Mouse (Mus musculus): ENCODE results near the gene Gjb5. TPM values are rescaled to one million over a fixed set of nuclear protein-coding genes. Genes with fewer than 3 reads are reported as not detected.
A peak's percentile ranks its signal among the peaks of the same experiment; 100 is the strongest.

Gene Gjb5
- not detected for total RNA-seq (2022)

DNA sequence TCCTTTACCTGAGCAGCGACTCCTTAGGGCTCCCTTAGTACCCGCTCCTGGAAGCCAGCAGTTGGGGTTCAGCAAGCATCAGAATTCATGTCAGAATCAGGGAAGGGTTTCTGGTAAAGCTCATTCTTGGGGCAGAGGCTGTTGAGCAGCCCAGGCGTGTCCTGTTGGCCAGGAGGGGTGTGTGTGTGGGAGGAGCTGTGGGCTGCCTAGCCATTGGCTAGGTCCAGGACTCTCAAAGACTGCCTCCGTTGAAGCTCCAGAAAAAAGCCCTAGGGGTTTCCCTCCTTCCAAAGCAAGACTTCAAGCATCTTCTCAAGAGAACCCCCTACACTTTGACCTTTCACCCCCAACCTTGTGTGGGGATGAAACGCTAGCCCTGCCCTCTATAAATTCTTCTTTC is at the start of gene Gjb5:
Gene Gjb5, minus strand, starts transcription at position 164 of the 400 bp plus-strand sequence.
- DNase-seq (ENCODE audit: low spot score in 2 of 2), result no peak

DNA sequence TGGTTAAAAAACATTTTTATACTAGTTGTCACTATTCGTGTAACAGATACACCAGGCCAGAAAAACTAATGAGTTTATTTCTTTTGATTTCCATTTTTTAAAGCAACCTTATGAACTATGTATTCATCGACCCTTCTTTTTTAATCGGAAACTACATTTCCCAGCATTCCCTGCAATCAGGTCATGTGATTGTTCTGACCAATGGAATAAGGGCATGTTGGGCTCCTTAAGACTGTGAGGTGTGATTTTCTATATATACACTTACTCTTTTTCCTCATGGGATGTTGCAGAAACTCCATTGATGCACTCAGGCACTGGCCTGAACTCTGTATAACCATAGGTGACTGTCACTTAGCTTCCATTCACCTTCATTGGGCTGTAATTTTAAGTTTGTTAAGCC is 44.6 kb upstream of the Gjb5 start:
- no peak for DNase-seq (ENCODE audit: low spot score in 2 of 2)

GRCm38 (mm10) chr4:127402166-127402565 is 44.2 kb upstream of the Gjb5 start:
- no peak for DNase-seq (ENCODE audit: low spot score in 2 of 2)

DNA sequence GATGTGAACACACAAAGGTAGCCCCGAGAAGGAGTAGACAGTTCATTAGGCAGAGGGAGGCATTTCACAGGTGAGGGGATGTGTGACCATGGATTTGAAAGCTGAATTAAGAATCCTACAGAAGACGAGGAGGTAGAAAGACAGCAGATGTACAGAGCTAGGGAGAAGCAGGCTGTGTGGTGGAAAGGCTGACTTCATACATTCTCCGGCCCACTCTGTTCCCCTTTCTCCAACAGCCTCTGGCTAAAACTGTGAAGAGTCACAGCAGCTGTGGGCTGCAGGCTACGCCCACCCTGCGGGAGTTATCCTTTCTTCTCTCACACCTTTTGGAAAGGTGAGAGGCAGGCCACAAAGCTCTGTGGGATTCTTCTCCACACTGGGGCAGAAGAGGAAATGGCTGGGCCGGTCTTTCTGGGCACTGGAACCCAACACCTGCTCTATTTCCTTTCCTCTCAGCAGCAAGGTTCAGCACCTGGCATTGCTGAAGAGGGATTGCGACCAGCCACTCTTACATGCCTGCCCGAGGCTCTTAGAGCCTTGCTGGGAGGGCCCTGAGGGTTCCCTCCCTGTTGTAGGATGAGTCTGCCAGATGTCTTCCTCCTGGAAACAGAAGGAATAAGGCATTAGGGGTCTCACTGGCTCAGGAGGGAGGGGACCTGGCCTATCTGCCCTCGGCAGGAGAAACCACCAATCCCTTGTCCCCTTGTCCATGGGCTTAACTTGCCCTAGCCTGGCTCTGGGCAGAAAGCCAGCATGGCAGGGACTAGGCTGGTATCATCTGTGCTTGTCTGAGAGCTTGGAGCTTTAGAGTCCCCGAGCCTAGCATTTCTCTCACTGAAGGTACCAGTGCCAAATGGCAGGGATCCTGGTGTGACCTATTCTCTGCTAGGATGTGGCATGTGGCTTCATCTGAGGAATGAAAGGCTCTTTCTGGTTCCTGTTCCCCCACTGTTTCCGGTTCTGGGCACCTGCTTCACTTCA is 42.5 kb upstream of the Gjb5 start:
- no peak for DNase-seq (ENCODE audit: low spot score in 2 of 2)

DNA sequence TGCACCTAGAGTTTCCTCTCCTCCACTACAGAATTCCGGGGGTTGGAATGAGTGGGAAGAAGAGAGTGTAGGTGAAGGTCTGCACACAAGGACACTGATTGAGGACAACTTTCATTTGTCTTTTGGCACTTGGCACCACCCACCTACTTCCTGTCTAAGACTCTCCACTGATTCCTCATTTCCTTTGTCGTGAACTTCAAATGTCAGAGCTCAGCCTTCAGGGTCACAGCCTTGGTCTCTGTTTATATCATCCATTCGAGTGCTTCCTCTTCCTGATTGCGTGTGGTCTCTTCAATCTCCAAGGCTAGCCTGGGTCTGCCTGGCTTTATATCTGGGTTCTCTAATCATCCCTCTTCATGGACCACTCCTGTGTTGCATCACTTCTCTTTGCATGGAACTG is 37.6 kb upstream of the Gjb5 start:
- DNase-seq (ENCODE audit: low spot score in 2 of 2), result no peak

DNA sequence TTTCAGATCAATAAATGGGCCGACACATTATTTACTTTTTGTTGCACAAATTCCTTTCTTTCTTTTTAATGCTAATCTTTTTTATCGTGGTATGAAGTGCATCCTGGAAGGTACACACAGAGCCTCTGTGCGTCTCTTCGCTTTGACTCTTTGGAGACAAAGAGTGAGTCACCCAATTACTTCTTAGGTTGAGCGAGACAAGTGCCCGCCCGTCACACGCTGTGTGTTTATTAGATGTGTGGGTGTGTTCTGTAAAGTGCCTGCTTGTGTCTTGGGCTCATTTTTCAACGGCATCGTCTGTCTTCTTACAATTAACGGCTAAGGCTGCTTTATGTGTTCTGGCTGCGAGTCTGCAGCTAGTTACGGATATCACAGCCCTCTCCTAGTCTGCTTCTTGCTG is 31.7 kb upstream of the Gjb5 start:
- peak; percentile 26 for DNase-seq (ENCODE audit: low spot score in 2 of 2)

- no peak for DNase-seq (ENCODE audit: low spot score in 2 of 2)
Observed at GRCm38 (mm10) chr4:127377344-127377743, 19.4 kb upstream of the Gjb5 start.

GRCm38 (mm10) chr4:127375541-127376177 is 17.7 kb upstream of the Gjb5 start:
- DNase-seq (ENCODE audit: low spot score in 2 of 2), result no peak

DNA sequence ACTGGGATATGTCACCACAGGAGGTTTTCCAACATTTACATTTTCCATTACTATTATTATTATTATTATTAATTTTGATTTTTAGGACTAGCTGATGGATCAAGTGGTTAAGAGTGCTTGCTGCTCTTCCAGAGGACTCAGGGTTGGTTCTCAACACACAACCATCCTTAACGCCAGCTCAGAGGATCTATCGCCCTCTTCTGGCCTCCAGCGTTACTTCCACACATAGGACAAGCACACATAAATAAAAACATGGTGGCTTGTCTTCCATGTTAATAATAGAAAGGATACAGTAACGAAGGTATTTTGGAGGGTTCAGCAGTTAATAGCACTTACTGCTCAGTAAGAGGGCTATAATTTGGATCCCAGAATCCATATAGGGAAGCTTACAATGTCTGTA is 16.7 kb upstream of the Gjb5 start:
- DNase-seq (ENCODE audit: low spot score in 2 of 2), result no peak

DNA sequence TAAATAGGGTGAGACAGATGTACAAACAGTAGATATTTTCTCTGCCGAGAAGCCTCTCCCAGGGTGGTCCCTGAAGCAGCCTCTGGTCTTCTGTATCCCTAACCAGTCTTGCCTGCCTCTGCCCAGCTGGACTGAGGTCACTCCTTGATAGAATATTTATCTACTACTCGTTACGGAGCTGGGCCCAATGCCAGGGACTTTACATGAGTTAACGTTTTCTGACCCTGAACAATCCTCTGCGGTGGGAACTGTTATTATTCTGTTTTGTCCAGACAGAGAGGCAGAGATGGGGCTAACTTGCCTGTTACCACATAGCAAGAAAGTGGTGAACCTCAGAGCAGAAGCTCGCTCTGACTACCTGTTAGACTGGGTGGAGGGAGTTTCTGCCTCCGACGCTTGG is 15.5 kb upstream of the Gjb5 start:
- DNase-seq (ENCODE audit: low spot score in 2 of 2), result no peak

GRCm38 (mm10) chr4:127371546-127371945 is 13.6 kb upstream of the Gjb5 start:
- no peak for DNase-seq (ENCODE audit: low spot score in 2 of 2)

GRCm38 (mm10) chr4:127370447-127370846 is 12.5 kb upstream of the Gjb5 start:
- no peak for DNase-seq (ENCODE audit: low spot score in 2 of 2)

DNA sequence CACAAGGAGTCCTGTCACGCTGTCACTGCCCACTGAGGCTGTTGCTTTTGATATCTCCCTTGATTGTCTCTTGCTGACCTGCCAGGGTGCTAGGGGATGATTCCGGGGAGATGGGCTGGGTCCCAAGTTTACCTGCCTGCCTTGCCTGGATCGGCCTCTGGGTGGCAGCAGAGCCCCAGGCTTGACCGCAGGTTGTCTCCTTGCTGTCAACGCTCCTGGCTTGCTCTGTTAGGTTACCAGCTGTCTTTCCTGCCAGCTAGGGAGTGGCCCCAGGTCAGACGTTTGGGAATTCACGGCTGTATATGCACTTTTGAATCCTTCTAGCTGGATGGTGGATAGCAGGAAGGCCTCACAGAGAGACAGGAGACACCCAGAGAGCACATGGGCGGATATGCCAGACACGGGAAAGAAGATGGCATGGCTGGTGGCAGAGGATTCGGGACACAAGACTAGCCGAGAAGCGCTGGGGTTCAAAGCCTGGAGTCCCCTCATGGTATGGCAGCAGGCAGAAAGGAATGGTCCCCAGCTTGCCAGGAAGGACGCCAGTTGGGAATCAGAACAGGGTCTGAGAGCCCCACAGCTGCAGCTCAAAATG is 10.5 kb upstream of the Gjb5 start:
- peak in 1 of 2 experiments; percentile 61 for DNase-seq (ENCODE audit: low spot score in 2 of 2)

- DNase-seq (ENCODE audit: low spot score in 2 of 2), result no peak
Observed at GRCm38 (mm10) chr4:127365834-127366233, 7.9 kb upstream of the Gjb5 start.

DNA sequence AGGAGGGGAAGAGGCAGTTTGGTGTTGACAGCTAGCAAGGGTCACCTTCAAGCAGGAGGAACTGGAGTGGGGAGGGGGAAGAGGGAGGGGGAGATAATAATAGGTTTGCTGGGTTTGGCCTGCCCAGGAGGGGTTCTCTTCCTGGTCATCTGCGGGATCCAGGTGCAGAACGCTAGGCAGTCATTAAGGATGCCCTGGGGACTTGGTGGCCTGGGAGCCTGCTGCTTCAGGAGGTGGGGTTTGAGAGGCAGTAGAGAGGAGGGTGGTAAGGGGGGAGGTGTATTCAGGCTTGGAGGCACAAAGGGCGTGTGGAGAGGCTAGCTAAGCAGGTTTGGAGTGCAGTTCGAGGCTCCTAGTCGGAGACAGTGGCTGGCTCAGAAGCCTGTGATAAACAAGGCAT is 7.5 kb upstream of the Gjb5 start:
- no peak for DNase-seq (ENCODE audit: low spot score in 2 of 2)

DNA sequence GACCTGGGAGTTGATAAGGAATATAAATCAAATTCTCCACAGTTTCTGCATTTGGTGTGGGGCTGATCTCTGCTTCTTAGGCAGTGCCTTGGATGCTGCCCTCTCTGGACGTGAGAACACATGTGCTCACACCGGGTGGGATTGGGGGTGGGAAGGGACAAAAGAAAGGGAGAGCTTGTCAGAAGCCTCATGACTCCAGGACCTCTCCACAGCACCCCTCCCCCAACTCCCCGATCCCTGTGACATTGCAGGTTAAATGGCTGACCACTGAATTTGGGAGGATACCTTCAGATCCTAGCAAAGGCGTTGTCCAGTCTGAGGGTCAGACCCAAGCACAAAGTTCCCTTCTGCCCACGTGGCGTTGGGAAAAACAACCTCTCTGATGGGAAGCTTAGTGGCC is 6.5 kb upstream of the Gjb5 start:
- DNase-seq (ENCODE audit: low spot score in 2 of 2), result no peak

DNA sequence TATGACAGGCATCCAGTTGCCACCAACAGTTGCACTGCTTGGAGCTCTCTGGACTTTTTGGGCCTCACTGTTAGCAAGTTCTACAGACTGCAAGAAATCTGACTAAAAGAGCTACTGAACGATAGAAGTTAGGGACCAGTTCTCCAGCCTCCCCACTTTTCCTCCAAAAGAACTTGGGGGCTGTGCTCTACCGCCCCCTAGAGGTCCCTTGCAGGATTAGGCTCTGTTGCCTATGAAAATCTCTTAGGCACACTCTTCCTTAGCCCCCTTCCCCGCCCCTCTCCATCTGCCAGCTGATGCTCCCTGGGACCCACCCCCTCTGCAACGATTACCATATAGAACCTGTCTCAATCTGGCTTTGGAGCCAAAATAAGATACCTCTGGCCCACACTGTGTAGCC is 5.3 kb upstream of the Gjb5 start:
- DNase-seq (ENCODE audit: low spot score in 2 of 2), result no peak

DNA sequence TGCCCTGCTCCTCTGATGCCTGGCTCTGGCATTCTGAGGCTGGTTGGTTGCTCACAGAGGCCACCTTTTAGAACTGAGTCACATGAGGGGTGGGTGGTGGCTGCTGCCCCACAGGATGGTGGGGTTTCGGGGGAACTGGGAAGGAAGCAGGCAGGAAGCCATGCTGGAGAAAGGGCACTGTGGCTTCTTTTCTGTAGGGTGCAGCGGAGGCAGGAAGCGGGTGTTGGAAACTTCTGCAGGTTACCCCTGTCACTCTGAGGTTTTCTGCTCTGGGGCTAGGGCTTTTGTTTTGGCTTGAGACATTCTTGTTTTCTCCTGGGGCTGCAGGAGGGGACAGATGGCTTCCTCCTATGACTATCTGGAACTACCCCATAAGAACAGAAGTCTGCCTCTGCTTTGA is 4.5 kb upstream of the Gjb5 start:
- DNase-seq (ENCODE audit: low spot score in 2 of 2), result no peak

DNA sequence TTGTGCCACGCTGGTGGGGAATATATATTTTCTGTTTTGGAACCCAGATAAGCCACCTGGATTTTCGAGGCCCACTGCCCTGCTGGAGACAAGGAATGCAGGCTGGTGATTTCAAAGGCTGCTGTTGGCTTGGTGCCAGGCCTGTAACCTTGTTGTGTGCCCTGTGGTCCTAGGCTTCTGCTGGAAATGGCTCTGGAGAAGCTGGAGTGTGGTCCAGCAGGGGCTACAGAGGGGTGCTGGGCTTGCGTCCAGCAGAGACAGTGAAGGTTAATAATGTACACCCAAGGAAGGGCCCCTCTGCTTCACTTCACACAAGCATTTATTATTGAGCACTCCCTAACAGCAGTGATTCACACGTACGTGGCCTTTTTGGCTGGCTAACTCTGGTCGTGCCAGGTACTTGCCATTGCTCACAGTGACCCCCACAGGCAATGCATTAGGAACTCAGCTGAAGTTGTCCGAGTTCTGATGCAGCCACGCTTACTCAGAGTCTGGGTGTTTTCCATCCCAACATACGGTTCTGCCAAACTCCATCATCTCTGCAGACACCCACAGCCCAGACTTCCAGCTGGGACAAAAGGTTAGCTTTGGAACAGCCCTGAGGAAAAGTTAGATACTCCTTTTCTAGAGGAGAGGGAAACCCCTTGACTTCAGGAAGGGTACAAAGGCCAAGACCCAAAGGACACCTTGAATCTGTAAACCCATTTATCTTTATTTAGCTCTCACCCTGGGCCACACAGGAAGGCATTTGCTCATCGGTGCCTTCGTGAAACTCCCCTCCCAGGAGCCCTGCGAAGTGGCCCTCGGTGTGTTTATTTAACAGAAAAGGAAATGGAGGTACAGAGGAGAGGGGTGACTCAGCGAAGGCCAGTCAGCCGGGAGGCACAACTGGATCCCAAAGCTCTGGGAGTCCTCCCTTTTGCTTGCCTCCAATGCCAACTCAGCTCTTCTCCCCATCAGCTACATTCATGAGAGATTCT is 3.2 kb downstream of the Gjb5 start:
- DNase-seq (ENCODE audit: low spot score in 2 of 2), result peak; percentile 30 to 40

DNA sequence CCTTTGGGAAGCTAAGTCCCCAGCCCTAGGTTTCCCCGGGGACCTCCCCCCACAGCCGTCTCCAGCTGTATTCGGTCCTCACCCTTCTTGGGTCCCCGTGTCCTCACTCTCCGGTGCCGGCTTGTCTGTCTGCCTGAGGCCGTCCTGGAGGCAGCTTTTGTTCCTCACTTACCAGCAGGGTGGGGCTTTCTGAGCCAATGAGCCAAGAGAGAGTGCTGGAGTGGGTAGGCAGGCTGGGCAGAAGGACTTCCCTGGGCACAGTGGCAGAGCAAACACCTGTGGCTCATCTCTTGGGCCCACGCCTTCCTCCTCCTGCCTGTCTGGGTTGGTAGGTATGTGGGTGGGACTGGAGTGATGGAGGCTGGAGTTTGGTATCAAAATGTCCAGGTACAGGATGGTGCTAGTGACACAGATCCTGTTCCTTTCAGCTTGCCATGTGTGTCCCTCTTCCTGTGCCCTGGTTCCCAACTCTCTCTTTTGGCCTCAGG is 4.0 kb downstream of the Gjb5 start, which contains the start of gene Gjb4:
Gene Gjb4, minus strand, starts transcription at position 131 of the 488 bp plus-strand sequence.
- DNase-seq (ENCODE audit: low spot score in 2 of 2), result no peak

DNA sequence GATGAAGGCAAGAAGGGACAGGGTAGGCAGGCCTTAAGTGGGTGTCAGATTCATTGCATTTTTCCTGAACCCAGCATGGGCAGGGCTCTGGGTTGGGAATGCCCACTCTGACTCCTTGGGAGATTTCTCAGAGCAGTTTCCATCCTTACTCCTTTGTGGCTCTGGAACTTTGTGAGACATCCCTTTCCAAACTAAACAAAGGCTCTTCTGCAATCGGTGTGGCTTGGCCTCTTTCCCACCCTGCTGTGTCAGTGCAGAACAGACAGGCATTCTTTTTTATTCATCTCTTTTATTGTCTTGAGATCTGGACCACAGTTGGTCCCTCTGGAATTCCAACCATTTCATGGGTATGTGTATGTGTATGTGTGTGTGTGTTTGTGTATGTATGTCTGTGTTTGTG is 5.4 kb downstream of the Gjb5 start:
- DNase-seq (ENCODE audit: low spot score in 2 of 2), result no peak
